Mouse (Mus musculus) kidney, adult 9 months (tissue): Measurements from ENCODE around the gene Dyrk1a.
"Not testable (repeated sequence)": the region's sequence is repeated elsewhere in the genome, so short reads cannot be mapped to it uniquely, and the experiment has no call there.

Experiments used
- DNase-seq: peaks from one replicate; pipeline ENCODE4 v3.0.0; 2022

The Dyrk1a gene

DNA sequence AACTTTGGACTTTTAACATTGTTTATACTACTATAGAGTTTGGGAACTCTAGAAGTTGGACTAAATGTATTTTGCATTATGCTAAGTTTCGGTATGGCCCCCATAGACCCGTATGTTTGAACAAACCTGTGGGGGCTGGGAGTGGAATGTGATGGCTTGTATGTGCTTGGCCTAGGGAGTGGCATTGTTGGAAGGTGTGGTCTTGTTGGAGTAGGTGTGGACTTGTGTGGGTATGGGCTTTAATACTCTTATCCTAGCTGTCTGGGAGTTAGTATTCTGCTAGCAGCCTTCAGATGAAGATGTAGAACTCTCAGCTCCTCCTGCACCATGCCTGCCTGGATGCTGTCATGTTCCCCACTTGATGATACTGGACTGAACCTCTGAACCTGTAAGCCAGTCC lies 72.0 kb downstream of the Dyrk1a start:
- DNase-seq, result no peak

DNA sequence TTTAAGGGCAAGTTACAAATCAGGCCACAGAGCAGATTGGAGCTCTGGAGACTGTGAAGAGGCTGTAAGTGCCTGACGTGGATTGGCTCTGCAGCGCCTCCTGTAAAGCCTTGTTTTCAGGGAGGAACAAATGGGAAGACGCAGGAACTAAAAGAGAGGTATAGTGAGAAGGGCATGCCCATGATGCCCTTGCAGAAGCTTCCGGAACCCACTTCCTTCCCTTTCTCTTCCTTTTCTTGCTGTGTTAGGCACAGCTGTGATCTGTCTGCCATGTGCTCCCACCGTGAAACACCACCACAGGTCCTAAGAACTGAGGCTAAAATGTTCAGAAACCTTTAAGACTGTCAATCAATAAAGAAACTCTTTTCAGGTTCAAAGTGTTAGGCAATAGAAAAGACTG lies 77.3 kb downstream of the Dyrk1a start:
- no peak for DNase-seq

DNA sequence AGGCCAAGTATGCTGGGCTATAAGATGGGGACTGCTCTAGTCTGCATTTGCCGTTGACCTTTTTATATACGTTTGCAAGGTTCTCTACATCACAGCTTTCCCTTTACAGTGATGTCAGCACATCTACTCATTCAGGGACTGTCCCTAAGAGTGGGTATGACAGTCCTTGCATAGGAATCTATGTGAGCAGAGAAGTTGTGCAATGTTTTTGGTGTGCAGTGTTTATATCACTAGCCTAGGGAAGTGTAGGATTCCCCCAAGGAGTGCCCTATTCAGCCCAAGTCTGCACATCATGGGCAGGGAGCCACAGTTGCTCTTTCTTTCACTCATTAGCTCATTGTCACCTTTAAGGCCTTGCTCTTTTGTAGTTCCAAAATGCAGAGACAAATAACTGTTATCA lies 78.1 kb downstream of the Dyrk1a start:
- no peak for DNase-seq

DNA sequence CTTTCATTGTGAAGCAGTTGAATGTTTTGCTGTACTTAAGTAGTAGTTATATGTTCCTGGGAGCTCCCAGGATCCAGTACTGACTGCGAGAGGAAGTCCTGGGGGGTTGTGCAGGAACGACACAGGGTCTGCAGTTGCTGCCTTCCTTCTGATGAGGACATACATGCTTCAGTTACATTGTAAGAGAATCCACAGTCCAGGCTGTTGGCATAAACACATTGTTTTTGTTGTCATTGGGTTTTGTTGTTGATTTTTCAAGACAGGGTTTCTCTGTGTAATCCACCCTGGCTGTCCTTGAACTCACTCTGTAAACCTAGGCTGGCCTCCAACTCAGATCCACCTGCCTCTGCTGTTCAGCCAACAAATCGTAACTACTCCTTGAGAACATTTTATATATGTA lies 80.1 kb downstream of the Dyrk1a start:
- no peak for DNase-seq

DNA sequence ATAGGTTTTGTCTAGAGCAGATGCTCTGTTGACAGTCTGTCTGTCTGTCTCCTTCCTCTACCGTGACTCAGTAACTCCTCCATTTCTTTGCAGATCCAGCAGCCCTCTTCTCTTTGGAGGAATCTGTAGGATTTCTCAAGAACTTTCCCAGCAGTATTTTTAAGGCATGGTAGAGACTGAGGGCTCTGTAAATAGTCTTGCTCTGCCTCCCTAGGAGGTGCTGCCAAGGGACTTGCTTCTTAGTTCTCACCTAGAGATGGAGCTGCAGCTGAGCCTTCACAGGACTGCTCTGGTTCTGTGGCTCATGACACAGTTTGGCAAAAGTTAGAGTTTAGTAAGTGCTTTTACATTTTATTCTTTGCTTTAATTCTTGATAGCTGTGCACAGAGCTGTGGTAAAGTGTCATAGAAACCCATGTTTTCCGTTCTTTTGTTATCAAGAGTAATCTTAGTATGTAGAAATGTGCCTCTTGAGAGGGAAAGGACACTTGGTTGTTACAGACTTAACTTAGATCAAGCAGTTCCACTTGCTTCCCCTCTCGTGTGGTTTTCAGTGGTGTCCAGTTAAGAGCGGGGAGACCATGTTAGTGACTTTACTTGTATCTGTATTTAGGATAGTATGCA lies 82.4 kb downstream of the Dyrk1a start:
- DNase-seq, result no peak

DNA sequence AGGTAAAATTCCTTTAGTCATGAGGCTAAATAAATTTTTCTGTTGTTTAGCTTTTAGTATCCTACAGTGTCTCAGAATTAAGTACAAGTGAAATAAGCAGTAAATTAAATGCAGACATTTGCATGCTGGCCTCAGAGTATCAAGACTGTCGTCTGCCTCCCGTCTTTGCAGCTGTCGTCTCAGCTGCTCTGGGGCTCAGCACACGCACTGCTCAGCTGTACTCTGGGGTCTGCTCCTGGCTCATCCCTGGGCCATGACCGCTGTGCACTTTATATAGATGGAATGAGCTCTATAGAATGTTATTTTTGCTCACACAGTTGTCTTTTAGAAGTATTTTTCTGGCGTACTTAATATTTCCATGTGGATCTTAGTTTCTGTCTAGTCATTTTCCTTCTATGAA lies 85.3 kb downstream of the Dyrk1a start:
- DNase-seq, result no peak

DNA sequence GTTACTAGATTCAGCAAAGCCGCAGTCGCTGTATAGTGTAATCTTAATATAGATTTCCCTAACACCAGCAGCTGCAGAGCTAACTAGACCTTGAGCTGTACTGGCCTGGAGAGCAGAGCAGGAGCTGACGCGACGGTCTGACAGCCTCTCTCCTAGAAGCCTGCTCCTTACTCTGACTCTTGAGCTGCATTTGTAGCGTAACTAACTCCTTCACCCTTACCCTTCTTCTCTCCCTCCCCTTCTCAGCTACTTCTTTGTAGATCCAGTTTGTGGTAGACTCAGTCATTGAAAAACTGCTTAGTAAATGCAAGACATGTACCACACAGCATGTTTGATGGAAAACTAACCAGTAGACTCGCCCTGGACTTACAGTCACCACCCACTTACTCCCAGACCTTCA lies 87.1 kb downstream of the Dyrk1a start:
- no peak for DNase-seq

DNA sequence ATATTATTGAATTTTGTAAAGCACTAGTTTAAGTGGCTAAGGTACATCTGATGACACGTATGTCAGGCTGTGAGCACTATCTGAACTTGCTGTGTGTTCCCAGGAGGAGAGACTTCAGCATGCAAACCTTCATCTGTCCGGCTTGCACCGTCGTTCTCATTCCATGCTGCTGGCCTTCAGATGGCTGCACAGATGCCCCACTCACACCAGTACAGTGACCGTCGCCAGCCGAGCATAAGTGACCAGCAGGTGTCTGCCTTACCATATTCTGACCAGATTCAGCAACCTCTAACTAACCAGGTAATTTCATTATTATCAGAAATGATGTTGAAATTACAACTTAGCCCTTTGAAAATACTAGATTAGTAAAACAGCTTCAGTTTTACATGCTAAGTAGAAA lies 89.6 kb downstream of the Dyrk1a start:
- no peak for DNase-seq

DNA sequence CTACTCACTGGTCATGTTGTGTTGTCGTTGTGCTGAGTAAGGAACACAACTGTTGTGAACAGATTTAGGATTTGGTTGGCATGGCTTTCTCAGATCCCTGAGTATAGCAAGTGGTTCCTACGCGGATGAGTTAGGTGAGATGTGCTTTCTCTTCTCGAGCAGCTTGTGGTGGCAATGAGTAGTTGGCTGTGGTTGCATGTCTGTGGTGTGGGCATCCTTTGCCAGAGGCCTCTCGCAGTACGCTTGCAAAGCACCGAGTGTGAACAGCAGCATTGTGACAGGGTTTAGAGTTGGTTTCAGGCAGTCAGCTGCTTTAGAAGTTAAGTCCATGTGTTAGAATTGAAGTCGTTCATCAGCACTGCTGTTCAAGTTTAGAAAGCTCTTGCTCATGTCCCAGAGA lies 90.4 kb downstream of the Dyrk1a start:
- no peak for DNase-seq

DNA sequence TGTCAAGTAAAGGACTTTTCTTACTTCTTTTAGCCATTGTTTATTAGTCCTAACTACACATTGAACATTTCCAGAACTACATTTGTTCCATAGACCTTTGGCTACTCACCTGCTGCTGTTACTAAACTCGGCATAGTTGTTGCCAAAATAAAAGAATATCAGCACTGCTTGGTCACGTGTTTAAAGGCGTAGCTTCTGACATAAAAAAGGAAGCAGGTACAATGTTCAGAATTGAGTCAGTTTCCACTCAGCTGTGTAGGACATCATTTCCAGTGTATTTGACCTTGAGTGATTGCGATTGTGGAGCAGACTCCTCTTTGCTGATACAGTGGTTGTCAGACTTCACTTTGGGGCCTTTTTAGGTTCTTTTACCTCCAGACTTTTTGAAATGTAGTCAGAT lies 97.7 kb downstream of the Dyrk1a start:
- no peak for DNase-seq

DNA sequence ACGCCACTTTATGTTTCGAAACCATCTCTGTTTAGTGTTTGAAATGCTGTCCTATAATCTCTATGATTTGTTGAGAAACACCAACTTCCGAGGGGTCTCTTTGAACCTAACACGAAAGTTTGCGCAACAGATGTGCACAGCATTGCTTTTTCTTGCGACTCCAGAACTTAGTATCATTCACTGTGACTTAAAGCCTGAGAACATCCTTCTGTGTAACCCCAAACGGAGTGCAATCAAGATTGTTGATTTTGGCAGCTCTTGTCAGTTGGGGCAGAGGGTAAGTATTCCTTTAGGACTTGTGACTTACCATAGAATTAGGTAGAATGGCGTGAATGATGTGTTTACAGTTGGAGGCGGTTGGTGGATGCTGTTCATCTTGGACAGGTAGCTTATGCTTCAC lies 101.5 kb downstream of the Dyrk1a start:
- DNase-seq, result no peak

DNA sequence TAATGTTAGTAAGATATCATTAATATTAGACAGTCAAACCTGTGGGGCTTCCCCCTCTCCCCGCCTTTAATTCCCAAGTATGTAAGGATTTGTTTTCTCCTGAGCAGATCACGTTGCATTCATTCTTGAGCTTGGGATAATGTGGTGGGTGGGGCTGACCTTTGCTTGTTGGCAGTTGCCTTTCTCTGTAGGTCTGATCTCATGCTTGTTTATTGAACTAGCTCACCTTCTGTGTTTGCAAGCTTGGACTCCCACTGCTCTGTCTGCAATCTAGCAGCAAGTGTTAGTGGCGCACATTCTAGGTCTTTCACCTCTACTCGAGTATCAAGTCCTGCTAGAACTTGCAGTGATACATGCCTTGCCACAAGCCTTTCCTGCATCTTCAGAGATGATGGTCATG lies 111.1 kb downstream of the Dyrk1a start:
- peak; percentile 25 for DNase-seq

DNA sequence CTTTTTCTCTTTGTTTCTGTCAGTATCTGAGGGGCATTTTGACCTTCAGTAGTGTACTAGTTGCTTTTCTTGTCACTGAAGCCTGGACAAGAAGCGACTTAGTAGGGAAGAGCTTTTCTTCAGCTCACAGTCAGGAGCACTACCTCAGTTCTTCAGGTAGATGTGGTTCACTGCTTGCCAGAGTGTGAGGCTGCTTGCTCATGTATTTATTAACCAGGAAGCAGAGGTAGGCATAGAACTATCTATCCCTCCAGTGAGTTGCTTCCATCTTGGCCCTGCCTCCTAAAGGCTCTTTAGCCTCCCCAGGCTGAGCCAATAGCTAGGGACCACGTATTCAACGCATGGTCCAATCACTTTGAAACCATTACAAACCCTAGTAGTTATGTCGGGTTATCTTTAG lies 112.0 kb downstream of the Dyrk1a start:
- peak; percentile 28 for DNase-seq

DNA sequence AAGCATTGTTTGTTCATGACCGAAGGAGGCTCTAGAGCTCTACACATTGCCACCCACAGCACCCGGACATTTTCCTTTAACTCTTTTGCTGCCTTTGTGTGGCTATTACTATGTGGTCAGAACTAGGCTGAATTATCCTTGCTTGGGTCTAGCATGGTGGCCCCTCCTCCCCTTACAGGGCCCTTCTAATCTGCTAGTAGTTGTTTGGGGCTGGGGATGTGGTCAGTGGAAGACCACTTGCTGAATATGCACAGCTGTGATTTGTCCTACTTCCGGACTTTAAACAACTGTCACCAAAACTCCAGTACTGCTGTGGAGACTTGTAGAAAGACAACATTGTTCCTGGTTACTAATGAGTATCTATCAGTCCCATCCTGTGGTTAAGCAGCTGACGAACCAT lies 114.2 kb downstream of the Dyrk1a start:
- DNase-seq, result no peak

DNA sequence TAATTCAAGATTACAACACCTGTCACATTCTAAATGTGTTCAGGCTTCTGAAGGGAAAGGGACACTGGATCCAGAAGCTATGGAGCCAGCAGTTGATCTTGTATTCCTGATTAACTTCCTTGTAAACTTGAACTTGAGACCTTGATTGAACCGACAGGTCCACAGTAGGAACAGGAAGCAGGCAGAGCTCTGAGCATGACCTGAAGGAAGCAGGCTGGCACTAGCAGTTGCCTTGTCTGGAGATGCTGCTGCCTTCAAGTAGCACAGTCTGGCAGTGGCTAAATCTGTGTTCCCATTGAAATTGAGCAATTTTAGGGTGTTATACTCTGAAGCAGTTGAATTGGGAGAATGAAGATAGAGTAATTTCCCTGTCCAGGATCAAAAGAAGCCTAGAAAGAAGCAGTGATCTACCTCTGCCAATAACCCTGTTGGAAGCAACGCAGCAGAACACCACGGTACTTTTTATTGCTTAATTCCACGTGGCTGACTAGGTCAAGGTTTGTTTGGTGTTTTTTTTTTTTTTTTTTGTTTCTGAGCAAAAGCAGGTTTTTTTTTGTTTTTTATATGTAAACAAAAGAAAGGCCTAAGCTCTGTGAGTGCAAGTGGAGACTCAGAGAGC lies 124.0 kb downstream of the Dyrk1a start:
- DNase-seq, result no peak

DNA sequence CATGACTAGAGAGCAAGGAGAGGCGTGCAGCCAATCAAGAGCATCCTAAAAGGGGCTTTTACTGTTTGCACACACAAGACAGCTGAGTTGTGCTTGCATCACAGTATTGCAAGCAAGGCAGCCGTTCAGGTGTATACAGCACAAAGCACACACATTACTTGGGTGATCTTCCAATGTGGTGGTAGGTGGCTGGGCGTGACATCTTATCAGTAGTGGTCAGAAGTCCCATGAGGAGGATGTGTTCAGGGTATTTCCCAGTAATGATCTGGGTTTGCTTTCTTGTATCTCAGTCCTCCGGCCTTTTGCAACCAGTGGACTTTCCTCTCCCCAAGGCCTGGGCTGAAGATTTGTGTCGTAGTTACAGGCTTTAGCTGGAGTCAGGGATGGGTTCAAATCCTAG lies 127.7 kb downstream of the Dyrk1a start:
- no peak for DNase-seq

DNA sequence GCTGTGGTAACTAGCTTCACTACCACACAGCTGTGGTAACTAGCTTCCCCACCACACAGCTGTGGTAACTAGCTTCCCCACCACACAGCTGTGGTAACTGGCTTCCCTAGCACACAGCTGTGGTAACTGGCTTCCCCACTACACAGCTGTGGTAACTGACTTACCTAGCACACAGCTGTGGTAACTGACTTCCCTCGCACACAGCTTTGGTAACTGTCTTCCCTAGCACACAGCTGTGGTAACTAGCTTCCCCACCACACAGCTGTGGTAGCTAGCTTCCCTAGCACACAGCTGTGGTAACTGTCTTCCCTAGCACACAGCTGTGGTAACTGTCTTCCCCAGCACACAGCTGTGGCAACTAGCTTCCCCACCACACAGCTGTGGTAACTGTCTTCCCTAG lies 128.4 kb downstream of the Dyrk1a start:
- not testable (repeated sequence) for DNase-seq

DNA sequence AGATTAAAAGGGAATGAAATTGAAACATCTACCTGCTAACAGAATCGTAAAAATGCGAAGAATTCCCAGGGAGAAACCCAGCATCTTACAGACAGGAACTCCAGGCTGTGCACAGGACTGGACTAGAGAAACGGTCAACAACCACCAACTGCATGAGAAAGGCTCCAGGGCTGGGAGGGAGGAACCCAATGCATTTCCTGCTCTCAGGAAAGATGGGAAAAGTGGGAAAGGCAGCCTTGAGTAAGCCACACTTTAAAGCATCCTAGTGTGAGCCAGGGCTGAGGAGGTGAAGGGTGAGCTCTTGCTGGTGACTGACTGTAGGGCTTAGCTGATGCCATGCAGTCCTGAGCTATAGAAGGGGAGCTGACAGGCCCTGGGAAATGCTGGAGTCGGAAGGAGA lies 131.3 kb downstream of the Dyrk1a start:
- no peak for DNase-seq

DNA sequence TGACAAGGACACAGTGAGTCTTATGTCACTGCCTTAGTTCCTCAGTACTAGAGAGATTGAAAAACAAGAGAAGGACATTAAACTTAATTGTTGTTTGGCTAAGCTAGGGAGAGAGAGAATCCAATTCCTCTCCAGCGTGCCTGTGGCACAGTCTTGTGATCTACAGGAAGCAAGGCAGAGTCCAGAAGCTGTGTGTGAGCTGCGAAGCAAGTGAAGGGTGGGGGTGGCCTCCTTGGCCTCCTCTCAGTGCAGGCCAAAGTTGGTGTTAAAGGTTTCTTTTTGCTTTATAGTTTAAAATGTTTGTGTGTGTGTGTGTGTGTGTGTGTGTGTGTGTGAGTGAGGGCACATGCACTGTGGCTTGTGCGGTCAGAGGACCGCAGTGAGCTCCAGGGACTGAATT lies 132.2 kb downstream of the Dyrk1a start:
- no peak for DNase-seq

DNA sequence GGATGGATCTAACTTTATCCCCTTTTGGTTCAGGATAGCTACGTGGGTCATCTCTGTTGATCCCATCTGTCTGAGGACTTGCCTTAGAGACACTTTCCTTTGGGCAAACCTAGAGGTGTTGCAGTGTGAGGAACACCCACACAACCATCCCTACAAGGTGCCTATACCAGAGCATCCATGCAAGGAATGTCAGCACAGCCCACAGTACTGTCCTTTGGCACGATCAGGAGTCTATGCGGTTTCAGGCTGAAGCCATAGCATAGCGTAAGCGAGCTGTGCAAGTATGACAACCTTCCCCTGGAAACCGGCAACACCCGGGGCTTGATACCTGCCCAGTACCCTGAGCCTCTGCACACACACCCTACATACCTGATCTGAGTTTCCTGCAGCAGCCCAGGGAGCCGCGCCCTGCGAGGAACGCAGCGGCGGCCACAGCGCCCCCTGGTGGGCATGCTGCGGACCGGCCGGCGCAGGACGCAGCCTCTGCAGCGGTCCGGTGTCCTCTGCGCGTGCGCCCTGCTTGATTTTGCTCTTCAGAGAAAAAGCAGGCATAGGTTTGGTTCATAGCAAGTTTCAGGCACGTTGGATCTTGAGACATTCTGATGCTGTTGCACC lies 143.8 kb downstream of the Dyrk1a start:
- DNase-seq, result peak; percentile 76

DNA sequence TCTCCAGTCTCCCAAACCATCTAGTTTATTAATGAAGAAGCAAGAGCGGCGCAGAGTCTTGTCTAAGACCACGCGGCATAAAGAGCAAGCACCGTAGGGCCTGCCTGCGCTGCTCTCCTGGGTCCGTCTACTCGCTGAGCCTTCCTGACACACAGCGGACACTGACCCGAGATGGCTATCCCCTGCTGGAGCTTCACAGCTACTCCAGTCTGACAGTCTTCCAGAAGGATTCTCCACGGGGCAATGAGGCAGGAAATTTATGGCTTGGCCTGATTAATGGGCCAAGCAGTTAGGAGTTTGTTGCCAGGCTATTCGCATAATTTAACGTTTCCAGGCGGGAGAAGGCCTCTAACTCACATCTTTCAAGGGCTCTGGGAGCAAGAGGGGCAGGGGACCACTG lies 144.7 kb downstream of the Dyrk1a start:
- DNase-seq, result no peak

DNA sequence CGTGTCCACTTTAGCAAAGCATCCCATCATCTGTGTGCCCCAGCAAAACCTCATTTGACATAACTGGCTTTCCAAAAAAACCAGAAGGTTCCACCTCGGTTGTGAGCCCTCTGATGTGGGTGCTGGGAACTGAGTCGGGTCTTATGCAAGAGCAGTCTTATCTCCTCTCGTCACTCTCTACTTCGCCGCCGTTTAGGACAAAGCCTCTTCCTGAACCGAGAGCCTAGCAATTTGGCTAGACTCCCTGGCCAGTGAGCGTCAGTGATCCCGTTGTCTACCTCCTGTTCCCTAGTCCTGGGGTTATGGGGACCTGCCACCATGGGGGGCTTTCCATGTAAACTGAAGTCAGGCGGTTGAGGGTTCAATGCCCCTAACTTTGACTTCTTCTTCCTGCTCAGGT lies 147.2 kb downstream of the Dyrk1a start:
- DNase-seq, result no peak

DNA sequence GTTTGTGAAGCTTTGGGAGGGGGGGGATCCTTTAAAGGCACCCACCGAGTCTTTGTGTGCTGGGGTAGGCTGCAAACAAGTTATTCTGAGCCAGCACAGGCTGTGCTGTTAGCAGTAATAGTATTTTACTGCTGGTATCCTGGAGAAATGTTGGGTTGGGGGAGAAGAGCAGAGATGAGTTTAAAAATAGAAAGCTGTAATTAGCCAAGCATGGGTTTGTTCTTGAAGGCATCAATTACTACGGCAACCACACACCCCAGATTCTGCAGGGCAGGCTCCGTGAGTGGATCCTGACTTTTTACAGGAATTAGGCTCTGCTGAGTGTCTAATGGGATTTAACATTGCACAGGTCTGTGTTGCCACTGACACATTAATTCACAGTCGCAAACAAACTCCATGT lies 149.1 kb downstream of the Dyrk1a start:
- DNase-seq, result no peak

DNA sequence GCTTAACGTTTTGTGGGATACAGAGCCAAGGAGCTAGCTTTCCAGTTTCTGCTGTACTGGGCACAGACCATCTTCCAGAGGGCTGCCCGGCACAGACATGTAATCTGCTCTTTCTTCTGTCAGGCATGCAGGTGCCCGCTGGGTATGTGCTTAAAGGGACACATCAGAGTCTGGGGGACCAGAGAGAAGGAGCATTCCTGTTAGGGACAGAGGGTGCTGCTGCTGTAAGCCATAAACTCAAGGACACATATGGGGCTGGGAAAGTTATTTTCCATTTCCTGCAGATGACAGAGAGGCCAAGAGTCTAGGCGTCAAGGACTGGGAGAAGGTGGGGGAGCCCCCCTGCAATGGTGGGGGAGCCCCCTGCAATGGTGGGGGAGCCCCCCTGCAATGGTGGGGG lies 149.7 kb downstream of the Dyrk1a start:
- no peak for DNase-seq
